Mouse (Mus musculus) layer of hippocampus, adult 11-12 months (tissue): Measurements from ENCODE around the gene Gm28308.

ENCODE experiments used
- DNase-seq: peaks from one replicate; pipeline ENCODE4 v3.0.0; 2022; ENCODE audit warnings: low spot score

Gm28308 gene

DNA sequence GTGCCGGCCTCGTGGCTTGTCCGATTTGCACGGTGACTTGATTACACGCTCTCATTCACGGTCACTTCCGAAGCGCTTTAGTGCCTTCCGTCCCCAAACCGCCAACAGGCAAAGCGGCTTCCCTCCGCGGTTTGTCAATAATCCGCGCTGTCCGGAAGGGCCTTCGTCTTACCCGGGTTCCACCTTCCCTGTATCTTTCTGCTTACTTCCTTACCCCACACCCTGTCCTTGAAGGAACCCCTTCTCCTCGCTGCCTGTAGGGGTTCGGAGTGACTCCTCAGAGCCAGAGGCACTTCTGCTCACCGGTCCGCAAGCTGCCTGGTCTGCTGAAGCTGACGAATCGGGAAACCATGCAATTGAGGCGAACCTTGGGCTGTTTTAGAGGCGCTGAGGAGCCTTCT is 33.3 kb upstream of the Gm28308 start:
- no peak for DNase-seq

DNA sequence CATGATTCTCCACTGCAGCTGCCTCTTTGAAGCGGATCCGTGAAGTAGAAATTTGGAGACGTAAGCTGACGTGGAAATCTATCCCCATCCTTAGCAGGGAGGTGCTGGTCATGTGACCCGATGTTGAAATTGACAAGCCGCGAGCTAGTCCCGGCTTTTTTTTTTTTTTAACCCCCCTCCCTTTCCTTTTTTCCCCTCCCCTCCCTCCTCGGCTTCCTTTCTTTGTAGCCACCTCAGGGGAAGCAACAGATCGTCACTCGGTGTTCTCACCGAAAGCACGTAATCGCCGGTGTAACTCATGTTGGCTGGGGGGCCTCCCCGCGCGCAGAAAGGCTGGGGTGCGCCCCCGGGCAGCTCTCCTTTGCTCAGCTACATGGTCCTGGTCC is 32.6 kb upstream of the Gm28308 start, which contains the start of gene Hoxa11:
Hoxa11 (minus strand) TSS at position 54 of the 386 bp plus-strand sequence.
- no peak for DNase-seq

DNA sequence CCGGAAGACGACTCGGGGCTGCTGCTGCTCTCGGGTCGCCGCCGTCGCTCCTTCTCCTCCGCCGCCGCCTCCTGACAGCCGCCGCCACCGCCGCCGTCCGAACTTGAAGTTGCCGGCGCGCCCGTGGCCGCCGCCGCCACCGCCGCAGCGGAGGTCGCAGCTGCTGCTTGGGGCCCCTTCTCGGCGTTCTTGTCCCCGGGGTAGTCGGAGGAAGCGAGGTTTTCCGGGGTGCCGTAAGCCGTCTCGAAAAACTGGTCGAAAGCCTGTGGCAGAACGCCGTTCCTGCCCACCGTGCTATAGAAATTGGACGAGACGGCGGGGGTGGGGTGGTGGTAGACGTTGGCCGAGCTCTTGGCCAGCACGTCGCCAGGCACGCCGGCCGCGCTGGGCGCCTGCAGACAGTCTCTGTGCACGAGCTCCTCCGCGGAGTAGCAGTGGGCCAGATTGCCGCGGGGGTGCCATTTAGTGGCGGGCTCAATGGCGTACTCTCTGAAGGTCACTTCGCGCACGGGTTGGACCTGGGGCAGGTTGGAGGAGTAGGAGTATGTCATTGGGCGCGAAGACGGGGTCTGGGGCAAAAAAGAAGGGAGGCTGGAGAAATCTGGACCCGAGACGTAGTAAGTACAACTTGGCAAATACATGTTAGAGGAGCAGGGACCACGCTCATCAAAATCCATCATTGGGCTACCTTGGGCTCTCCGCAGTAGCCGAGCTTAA is 32.1 kb upstream of the Gm28308 start:
- no peak for DNase-seq

- DNase-seq: no peak
These were observed 31.4 kb upstream of the Gm28308 start for GRCm38 (mm10) chr6:52244471-52245039.

- no peak for DNase-seq
These were observed 30.6 kb upstream of the Gm28308 start for GRCm38 (mm10) chr6:52243681-52244121.

DNA sequence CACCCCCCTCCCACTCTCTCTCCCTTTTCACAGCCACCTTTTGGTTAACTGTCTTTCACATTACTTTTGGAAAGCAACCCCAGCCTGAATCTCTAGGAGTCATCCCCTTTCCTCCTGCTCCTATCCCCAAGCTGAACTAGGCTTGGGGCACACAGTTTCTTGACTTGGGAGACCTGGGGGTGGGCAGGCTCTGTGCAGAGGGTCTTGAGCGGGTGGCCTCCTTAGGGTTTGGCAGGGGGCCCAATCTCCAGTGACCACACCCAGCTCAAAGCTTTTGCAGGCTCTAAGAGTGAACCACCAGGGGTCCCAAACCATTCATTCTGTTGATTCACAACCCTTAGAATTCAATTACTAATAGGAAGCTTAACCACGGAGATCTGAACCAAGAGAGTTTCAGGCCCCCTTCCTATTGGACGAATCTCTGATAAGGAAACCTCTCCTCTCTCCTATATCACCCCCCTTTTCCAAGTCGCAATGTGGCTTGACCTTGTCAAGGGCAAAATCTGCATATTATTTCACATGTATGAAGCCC is 29.7 kb upstream of the Gm28308 start:
- DNase-seq: no peak

DNA sequence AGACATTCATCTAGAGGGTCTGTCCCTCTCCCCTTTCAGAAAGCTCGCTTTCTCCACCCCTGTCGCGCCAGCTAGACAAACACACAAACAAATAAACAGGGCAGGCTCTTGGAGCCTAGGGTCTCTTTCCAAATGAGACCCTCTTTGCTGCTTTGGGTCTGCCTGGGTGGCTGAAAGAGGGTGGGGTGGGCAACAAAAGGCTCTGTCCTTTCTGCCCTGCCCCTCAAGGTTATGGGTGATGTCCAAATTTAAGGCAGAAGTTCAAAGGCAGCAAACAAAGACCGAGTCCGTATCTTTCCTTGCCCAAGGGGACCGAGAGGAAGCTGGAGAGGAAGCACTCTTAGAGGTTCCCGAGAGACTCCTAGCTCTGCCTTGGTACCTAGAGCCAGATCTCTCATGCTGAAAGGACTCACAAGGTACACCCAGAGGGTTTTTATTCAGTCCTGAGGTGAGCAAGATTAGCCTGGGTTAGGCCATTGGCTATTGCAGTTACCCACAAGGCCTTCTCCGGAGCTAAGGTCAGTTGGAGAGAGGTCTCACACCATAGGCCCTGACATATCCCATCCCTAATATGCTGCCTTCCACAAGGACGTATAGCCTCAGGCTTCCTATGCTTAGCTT is 28.0 kb upstream of the Gm28308 start:
- no peak for DNase-seq

DNA sequence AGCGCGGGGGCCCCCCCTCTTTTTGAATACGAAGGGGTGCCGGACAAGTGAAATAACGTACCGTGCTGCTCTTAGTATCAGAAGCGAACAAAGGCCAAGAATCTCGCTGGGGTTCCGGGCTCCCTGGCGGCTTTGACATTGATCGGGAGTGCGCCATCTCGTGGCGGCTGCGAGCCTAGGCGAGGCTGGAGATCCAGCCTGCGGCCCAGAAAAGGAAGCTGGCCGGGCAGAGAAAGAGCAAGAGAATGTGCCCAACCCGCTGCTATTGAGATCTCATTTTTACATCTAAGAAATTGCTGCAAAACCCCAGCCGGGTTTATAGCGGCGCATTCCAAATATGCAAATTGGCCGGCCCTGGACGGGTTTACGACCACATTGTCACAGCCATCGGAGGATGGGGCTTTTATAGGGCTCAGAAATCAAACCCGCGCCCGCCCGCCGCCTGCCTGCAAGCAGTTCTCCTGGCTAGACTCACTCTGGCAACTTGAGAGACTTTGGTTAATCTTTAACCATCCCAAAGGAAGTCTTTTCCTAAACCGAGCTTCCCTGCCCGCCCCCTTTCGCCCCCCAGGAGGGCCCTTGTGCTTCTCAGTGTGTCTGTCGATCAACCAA is 27.4 kb upstream of the Gm28308 start, which contains the start of gene Hoxa10:
Hoxa10 (minus strand) TSS at position 466 of the 612 bp plus-strand sequence.
- peak; percentile 52 for DNase-seq

DNA sequence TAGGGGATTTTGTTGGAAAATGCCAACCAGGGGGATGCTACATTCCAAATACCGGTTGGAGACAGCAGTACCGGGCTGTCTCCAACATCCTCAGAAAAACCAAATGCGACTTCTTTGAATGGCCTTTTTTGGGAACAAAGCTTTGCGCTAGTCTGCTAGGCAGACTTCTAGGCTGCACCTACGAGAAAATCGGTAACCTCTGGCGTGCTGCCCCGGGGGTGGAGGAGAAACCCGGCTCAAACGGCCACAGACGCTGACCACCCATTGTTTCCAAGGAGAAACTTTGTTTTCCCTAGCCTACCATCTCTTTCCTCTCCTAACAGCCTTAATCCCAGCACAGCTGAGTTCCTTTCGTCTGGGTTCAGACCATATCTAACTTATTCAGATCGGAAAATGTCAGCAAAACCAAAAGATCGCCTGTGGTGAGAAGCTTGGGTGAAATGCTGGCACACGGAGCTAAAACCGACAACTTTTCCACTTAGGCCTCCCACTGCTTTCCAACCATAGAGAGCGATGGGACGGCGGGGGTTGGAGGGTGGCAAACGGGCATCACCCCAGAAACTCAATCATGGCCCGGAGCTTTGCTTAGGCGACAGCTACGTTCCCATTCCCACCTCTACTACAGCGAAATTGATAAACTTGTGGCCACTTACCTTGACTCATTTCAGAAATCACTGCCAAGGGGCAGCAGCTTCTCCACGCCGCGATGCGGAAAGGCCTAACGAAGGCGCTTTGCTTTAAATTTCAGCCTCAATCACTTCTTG is 26.7 kb upstream of the Gm28308 start:
- no peak for DNase-seq

DNA sequence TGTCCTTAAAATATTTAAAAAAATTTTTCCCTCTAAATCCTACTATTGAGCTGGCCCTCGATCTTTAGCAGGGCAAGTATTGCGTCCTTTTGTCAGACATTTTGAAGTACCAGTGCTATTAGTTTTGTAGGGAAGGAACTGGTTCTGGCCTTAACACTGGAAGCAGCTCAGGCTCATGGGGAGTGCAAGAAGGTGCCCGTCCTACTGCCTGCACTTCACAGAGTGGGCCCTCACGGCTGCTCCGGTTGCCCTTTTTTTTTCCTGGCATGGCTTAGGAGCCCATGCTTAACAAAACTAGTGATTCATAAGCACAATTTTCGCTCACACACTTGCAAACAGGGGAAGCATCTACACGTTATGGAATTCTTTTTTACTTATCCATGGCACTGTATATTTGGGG is 25.8 kb upstream of the Gm28308 start:
- DNase-seq: no peak

- DNase-seq: no peak
These were observed 25.0 kb upstream of the Gm28308 start for GRCm38 (mm10) chr6:52238155-52238545.

DNA sequence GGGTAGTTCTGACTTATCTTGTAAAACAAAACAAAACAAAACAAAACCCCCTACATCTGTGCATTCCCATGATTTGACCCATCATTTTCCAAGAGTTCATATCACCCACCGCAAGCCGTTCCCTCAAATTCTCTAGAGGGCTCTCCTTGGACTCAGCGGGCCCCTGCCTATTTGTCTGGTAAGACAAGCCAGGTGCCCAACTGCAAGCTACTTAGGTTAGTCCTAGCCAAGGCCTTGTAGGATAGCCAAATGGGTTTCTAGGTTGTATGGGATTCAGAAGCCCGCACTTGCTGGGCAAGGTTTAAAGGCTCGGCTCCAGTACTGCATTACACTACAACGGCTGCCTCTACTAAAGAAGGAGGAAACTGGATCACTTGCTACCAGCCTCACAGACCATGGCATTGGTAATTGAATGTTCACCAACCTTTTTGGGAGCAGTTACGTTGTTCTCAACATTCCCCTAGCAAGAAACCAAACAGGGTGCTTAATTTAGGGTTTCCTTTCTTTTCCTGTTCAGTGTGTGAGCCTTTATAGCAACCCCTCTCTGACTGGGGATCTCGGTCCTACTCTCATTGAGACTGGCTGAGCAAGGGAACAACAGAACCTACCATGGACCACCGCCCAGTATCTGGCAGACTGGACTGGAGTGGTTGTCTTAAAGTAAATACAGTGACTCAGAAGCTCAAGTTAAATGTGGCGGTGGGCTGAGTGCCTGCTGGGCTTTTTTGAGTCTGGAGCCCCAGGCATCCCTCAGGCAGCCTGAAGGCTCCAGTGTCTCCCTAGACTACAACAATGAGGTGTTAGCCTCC is 24.4 kb upstream of the Gm28308 start:
- DNase-seq: no peak

GRCm38 (mm10) chr6:52236806-52237205 is 23.7 kb upstream of the Gm28308 start:
- DNase-seq: no peak

GRCm38 (mm10) chr6:52235866-52236265 is 22.7 kb upstream of the Gm28308 start:
- no peak for DNase-seq

DNA sequence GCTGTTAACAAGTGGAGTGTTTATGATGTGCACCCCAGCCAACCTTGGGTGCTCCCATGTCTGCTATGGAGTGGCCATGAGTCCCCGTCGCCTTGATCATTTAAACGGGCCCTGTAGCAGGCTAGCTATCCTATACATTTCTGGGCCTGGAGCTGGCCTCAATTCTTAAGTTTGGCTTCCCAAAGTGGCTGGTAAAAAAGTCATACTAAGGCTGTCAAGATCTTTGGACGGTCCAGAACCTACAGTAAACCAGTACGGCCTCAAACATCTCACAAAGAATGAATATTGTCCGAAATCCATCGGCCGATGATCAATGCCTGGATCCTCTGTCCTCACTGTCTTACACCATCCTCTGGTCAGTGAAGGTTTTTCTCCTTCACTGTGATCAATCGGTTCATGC is 22.1 kb upstream of the Gm28308 start:
- no peak for DNase-seq

- no peak for DNase-seq
These were observed 21.4 kb upstream of the Gm28308 start for GRCm38 (mm10) chr6:52234428-52235140.

GRCm38 (mm10) chr6:52233546-52234427 is 20.6 kb upstream of the Gm28308 start:
- DNase-seq: no peak

- no peak for DNase-seq
These were observed 19.9 kb upstream of the Gm28308 start for GRCm38 (mm10) chr6:52232984-52233545.

- DNase-seq: no peak
These were observed 19.4 kb upstream of the Gm28308 start for GRCm38 (mm10) chr6:52232568-52232965.
